Mouse (Mus musculus) midbrain, embryonic 13.5 days (tissue): Measurements from ENCODE around the gene Iqgap2. TPM values are rescaled to one million over a fixed set of nuclear protein-coding genes. Genes with fewer than 3 reads are reported as not detected.

ENCODE experiments used
- ATAC-seq: fragments of 200-750 bp; cut with Nextera tagmentation; 2 replicates; pipeline ENCODE4 v1.8.0; 2017; ENCODE audit warnings: mild to moderate bottlenecking, moderate TSS enrichment, moderate library complexity
- H3K27ac ChIP-seq: fragments of 300-500 bp; sonication (generic); 2 replicates; pipeline ENCODE4 v1.5.1; 2015; ENCODE audit warnings: inconsistent platforms, mild to moderate bottlenecking, moderate library complexity
- H3K27me3 ChIP-seq: fragments of 300-500 bp; sonication (generic); 2 replicates; pipeline ENCODE4 v1.6.1; 2015; ENCODE audit warnings: mild to moderate bottlenecking, inconsistent platforms
- H3K36me3 ChIP-seq: fragments of 300-500 bp; sonication (generic); 2 replicates; pipeline ENCODE4 v1.6.1; 2015; ENCODE audit warnings: mild to moderate bottlenecking, inconsistent platforms
- H3K4me1 ChIP-seq: fragments of 300-500 bp; sonication (generic); replicated peaks from 2 replicates; pipeline ENCODE4 v1.6.1; 2015; ENCODE audit warnings: inconsistent platforms
- H3K4me2 ChIP-seq: fragments of 300-500 bp; sonication (generic); replicated peaks from 2 replicates; pipeline ENCODE4 v1.6.1; 2015; ENCODE audit warnings: moderate library complexity, mild to moderate bottlenecking, inconsistent platforms
- H3K4me3 ChIP-seq: fragments of 300-500 bp; sonication (generic); replicated peaks from 2 replicates; pipeline ENCODE4 v1.5.1; 2015; ENCODE audit warnings: mild to moderate bottlenecking, inconsistent platforms
- H3K9ac ChIP-seq: fragments of 300-500 bp; sonication (generic); replicated peaks from 2 replicates; pipeline ENCODE4 v1.6.1; 2015; ENCODE audit warnings: mild to moderate bottlenecking, inconsistent platforms
- H3K9me3 ChIP-seq: fragments of 300-500 bp; sonication (generic); 2 replicates; pipeline ENCODE4 v1.6.1; 2016; ENCODE audit warnings: mild to moderate bottlenecking, inconsistent platforms
- WGBS: fragments of 180-500 bp; shearing (Covaris S2); methylation state at CpG from one replicate; pipeline ENCODE4 v1.1.7; 2015; 5-methylcytosine and 5-hydroxymethylcytosine counted together
- polyA plus RNA-seq: library from polyadenylated mRNA; unstranded; fragments of >200 nt; fragmentation: Nextera tagmentation; extraction: Ambion mirVana; gene quantifications from 2 replicates; pipeline ENCODE4 v1.2.1, GENCODE M21; 2015

Iqgap2 gene
- polyA plus RNA-seq, 1 experiment from 2014 or later = 7.4 TPM

DNA sequence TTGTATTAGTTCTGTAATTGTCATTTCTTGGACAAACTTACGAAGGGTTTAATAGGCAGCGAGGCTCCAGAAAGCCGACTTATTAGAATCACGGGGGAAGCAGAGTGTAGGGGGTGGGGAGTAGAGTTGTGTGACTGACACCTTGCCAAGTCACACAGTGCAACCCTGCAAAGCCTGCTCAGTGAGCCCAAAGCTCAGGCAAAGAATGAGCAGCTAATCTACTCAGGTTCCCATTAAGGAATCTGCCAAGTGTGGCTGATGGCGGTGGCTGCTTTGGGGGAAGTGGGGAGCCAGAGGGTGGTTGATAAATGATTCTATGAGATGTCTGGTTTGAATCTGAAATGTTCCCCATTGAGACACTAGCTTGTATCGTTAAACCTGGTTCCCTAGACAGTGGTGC, 11.1 kb downstream of the Iqgap2 start:
- ATAC-seq = no peak
- WGBS = 66% methylated on average over 6 of the region's 6 CpGs

DNA sequence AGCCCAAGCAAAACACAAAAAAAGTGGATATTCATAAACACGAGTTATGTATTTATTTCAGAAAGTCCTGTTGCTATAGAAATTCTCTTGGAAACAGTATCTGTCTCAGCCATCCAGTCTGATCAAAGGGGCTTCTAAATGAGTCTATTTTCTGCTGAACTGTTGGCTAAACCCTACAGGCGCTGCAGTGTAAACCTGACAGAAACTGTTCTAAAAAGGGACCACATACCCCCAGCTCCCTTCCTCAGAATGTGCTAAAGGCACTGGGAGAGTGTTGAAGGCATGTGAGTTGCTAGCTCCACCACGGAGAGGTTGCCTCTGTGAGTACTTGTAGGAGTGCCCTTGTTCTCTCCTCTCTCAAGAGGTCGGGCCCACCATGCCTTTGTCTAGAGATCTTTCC, 19.7 kb downstream of the Iqgap2 start:
- ATAC-seq = no peak
- Histone ChIP-seq H3K9me3 (no peaks in the 10 kb centered on the region), H3K36me3 (no peaks in the 10 kb centered on the region), H3K27me3 (no peaks in the 10 kb centered on the region), H3K4me1 (peaks cover 47% of the 10 kb centered on the region), H3K27ac (no peak overlapping the region), H3K4me2 (no peak overlapping the region), H3K4me3 (no peak overlapping the region), H3K9ac (no peak overlapping the region)
- 55% methylated on average over 4 of the region's 4 CpGs for WGBS

More for the DNA sequence above, 11.1 kb downstream of the Iqgap2 start:
- H3K4me1 ChIP-seq = peaks cover 6% of the 10 kb centered on the region; the same call in 1 of the 2 replicates
- no peak overlapping the region for H3K27ac ChIP-seq
- no peak overlapping the region for H3K9ac ChIP-seq
- H3K4me2 ChIP-seq = no peak overlapping the region
- no peaks in the 10 kb centered on the region for H3K36me3 ChIP-seq
- H3K9me3 ChIP-seq = no peaks in the 10 kb centered on the region
- no peaks in the 10 kb centered on the region for H3K27me3 ChIP-seq
- no peak overlapping the region for H3K4me3 ChIP-seq

DNA sequence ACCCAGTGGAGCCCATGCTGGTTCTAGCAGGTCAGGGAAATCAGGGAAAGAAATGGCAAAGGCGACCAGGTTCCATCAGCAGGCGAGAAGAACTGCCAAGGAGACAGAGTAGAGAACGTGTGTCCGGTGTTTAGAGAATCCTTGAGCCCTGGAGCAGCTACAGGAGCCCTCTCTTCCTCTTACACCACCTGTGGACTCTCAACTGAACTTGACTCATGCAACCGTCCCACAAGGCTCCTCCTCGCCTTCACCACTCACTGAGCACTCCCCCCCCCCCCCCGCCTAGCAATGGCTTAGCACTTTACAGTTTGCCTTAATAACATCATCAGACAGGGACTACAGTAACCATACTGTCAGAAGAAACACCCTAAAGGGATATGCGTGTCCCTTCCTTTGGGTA, 21.1 kb downstream of the Iqgap2 start:
- Histone ChIP-seq H3K27me3 (no peaks in the 10 kb centered on the region), H3K4me3 (no peak overlapping the region), H3K9ac (no peak overlapping the region), H3K9me3 (no peaks in the 10 kb centered on the region), H3K36me3 (no peaks in the 10 kb centered on the region), H3K4me2 (no peak overlapping the region), H3K27ac (no peak overlapping the region), H3K4me1 (peaks cover 47% of the 10 kb centered on the region)
- no peak for ATAC-seq
- WGBS = 90% methylated on average over 7 of the region's 8 CpGs

DNA sequence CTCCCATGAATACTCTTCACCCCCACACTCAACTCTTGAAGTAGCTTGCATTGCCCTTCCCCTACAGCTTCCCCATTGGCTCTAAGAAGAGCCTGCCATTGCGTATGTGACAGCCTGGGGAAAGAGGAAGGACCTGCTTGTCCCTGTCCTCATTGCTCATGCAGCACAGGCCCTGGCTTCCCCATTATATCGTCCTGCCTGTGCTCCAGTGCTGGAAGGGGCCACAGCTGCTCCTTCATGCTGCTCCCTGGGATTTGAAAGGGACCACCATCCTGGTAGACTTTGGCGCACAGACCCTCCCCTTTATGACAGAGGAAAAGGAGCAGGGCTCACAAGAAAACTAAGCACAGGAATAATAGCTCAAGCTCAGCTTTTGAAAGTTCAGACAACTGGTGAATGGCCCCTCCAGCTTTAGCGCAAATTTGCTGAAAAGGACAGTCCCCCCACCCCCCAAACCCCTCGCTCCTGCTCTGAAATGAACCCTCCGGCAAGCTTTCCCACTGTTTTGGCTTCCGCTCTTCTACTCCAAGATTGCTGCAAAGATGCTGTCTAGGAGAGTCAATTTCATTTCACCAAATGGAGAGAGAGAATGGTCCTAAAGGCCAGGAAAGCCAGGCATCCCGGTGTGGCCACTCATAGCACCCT, 22.7 kb downstream of the Iqgap2 start:
- peak; percentile 93 for ATAC-seq
- peak overlapping the region; percentile 66 for H3K27ac ChIP-seq
- no peak overlapping the region for H3K9ac ChIP-seq
- no peak overlapping the region for H3K4me3 ChIP-seq
- H3K4me2 ChIP-seq = peak overlapping the region; percentile 36
- no peaks in the 10 kb centered on the region for H3K27me3 ChIP-seq
- WGBS = 9% methylated on average over 8 of the region's 8 CpGs
- peaks cover 47% of the 10 kb centered on the region for H3K4me1 ChIP-seq
- H3K36me3 ChIP-seq = no peaks in the 10 kb centered on the region
- no peaks in the 10 kb centered on the region for H3K9me3 ChIP-seq

DNA sequence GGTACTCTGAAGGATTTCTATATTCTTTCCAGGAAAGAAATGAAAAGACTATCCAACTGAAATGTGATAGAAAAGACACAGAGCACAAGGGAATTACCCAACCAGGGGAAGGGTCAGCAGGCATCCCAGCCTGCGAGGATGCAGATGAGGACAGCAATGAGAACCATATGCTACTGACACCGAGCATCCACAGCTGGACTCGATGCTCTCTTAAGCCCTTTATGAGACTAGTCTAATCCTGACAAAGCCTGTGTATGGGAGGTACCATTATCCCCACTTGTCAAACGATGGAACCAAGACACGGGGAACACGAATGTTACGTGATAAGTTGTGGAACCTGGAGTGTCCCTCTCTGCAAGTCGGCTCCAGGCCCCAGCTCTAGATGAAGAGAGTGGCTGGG, 29.5 kb downstream of the Iqgap2 start:
- Histone ChIP-seq H3K36me3 (no peaks in the 10 kb centered on the region), H3K4me1 (no peaks in the 10 kb centered on the region; the same call in 1 of the 2 replicates), H3K27ac (no peak overlapping the region), H3K4me3 (no peak overlapping the region), H3K4me2 (no peak overlapping the region), H3K9ac (no peak overlapping the region), H3K27me3 (no peaks in the 10 kb centered on the region), H3K9me3 (no peaks in the 10 kb centered on the region)
- WGBS = 74% methylated on average over 8 of the region's 8 CpGs
- no peak for ATAC-seq

DNA sequence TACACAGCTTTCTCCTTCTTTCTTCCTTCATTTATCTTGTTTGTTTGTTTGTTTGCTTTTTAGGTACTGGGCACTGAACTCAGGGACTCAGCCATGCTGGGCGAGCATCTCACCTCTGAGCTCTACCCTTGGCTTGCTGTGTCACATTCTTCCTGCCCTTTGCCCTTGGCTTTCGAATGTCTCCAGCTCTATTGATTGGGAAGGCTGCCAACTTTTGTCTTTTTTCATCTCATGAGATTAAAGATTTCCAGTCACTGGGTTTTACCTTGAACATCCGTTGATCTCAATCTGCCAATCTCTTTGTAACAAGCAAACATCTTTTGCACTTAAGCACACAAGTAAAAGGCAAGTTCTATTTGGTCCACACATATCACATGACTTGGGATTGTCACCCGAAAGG, 32.5 kb downstream of the Iqgap2 start:
- H3K27me3 ChIP-seq = no peaks in the 10 kb centered on the region
- WGBS = 72% methylated on average over 4 of the region's 4 CpGs
- H3K9me3 ChIP-seq = no peaks in the 10 kb centered on the region
- H3K4me1 ChIP-seq = no peaks in the 10 kb centered on the region
- no peak overlapping the region for H3K4me3 ChIP-seq
- no peak overlapping the region for H3K4me2 ChIP-seq
- no peak overlapping the region for H3K9ac ChIP-seq
- no peaks in the 10 kb centered on the region for H3K36me3 ChIP-seq
- ATAC-seq = no peak
- H3K27ac ChIP-seq = no peak overlapping the region

DNA sequence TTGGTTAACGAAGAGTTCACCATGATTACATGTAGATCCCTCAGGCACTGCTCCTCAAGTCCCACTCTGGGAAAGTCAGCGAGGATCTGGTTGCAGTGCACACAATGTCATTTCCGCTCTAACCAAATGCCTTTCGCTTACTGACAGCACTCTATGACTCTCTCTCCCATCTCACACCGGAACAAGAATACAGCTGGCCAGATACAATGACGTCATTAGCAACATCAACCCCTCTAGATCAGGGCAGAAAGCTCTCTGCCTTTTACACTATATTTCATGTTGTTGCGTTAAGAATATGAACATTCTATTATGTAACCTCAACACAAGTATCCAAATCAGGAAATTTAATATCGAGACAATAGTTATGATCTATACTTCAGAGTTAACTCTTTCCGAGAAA, 32.9 kb downstream of the Iqgap2 start:
- Histone ChIP-seq H3K9me3 (no peaks in the 10 kb centered on the region), H3K9ac (no peak overlapping the region), H3K27ac (no peak overlapping the region), H3K27me3 (no peaks in the 10 kb centered on the region), H3K4me1 (no peaks in the 10 kb centered on the region), H3K36me3 (no peaks in the 10 kb centered on the region), H3K4me2 (no peak overlapping the region), H3K4me3 (no peak overlapping the region)
- ATAC-seq = no peak
- WGBS = 90% methylated on average over 9 of the region's 9 CpGs

DNA sequence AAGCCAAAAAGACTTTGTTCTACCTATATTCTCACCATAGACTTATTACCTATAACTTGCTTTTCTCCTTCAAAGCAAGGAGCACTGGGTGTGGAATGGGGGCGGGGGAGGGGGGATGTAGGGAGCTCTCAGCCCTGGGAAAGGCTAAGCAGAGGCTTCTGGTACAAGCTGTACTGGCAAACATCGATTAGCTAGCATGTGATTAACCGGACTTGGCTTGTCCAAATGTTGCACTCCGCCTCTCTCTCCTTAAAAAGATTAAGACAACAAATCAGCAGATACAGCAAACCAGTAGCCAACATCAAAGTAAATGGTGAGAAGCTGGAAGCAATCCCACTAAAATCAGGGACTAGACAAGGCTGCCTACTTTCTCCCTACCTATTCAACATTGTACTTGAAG, 36.2 kb downstream of the Iqgap2 start:
- ATAC-seq = no peak

DNA sequence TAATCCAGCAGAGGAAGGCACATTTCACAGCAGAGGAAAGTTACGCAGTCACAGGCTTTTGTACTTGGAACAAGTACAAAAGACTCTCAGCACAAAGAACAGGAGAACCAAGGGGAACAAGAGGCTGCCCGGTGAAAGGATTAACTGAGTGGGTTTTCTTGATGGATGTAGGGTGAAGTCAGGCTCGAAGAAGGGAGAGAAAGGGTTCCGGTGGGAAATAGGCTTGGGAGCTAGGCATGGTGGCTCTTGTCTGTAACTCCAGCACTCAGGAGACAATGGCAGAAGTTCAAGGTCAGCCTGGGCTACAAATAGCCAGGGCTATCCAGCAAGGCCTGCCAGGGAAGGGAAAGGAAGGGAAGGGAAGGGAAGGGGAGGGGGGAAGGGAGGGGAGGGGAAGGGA, 40.1 kb downstream of the Iqgap2 start:
- no peak overlapping the region for H3K4me2 ChIP-seq
- H3K36me3 ChIP-seq = no peaks in the 10 kb centered on the region
- H3K9ac ChIP-seq = no peak overlapping the region
- peaks cover 10% of the 10 kb centered on the region for H3K4me1 ChIP-seq
- H3K4me3 ChIP-seq = no peak overlapping the region
- H3K27me3 ChIP-seq = no peaks in the 10 kb centered on the region
- no peak overlapping the region for H3K27ac ChIP-seq
- WGBS = 6% methylated on average over 4 of the region's 4 CpGs
- H3K9me3 ChIP-seq = no peaks in the 10 kb centered on the region
- no peak for ATAC-seq

More for the DNA sequence above, 36.2 kb downstream of the Iqgap2 start:
- Histone ChIP-seq H3K4me3 (no peak overlapping the region), H3K27ac (no peak overlapping the region), H3K9me3 (no peaks in the 10 kb centered on the region), H3K36me3 (no peaks in the 10 kb centered on the region), H3K27me3 (no peaks in the 10 kb centered on the region), H3K4me1 (peaks cover 7% of the 10 kb centered on the region; the same call in 1 of the 2 replicates), H3K9ac (no peak overlapping the region), H3K4me2 (no peak overlapping the region)
- WGBS = 91% methylated on average over 4 of the region's 4 CpGs

DNA sequence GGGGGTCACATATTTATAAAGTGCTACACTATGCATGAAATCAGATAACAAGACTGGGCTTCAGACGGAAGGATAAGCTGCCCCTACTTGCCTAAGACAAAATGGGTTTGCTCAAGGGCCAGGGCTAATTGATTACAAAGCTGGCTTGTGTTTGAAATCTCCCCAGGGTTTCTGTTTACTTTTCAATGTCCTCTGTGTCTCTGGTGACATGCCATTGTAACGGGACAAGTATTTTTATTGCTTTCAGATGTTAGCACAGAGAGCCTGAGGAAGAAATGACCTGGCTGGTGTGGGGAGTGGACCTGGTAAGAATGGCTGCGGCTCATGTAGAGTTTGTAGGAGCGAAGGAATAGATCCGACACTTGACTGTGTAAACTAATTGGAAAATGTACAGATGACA, 41.3 kb downstream of the Iqgap2 start:
- no peak overlapping the region for H3K4me3 ChIP-seq
- H3K9me3 ChIP-seq = no peaks in the 10 kb centered on the region
- no peak overlapping the region for H3K27ac ChIP-seq
- no peaks in the 10 kb centered on the region for H3K36me3 ChIP-seq
- no peaks in the 10 kb centered on the region for H3K27me3 ChIP-seq
- no peak for ATAC-seq
- H3K9ac ChIP-seq = no peak overlapping the region
- H3K4me1 ChIP-seq = peaks cover 10% of the 10 kb centered on the region
- WGBS = 70% methylated on average over 5 of the region's 5 CpGs
- H3K4me2 ChIP-seq = no peak overlapping the region

DNA sequence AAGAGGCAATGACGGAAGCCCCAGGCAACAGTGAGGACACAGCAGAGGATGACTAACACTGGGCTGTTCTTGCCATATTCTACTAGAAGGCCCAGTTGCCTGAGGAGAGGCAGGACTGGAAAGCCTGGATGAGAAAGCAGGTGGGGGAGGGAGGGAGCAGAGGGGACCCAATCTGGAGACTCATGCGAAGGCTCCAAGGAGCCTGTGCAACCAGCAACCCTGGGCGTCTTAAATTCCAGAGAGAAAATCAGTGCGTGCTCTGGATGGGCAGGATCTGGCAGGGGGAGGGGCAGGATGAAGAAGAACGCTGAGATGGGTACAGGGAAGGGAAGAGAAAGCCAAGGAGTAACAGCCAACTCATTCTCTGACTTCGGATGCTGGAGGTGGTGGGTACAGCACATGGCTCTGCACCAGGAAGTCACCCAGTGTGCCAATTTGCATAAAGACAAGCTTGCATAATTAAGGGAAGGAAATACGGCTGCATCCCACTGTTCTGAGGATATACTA, 42.2 kb downstream of the Iqgap2 start:
- Histone ChIP-seq H3K9ac (no peak overlapping the region), H3K4me3 (no peak overlapping the region), H3K4me2 (no peak overlapping the region), H3K27ac (no peak overlapping the region), H3K27me3 (no peaks in the 10 kb centered on the region), H3K9me3 (no peaks in the 10 kb centered on the region), H3K4me1 (peaks cover 10% of the 10 kb centered on the region), H3K36me3 (no peaks in the 10 kb centered on the region)
- no peak for ATAC-seq
- 60% methylated on average over 7 of the region's 7 CpGs for WGBS

DNA sequence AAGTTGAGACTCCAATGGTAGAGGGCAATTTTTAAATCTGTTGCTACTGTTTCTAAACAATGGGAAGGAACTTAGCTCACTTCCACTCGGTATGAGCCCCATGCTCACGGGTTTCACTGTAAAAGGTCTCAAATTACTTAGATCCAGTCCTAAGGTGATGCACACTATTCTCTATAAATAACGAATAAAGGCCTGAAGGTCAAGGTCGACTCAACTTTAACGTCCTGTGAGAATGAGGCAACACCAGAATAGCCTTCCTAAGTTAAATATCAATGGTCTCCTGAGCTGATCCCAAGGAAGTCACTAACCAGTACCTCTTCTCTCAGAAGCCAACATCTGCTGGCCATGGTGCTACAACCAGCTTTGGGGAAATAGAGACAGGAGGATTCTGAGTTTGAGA, 45.4 kb downstream of the Iqgap2 start:
- Histone ChIP-seq H3K27ac (no peak overlapping the region), H3K36me3 (no peaks in the 10 kb centered on the region), H3K4me2 (no peak overlapping the region), H3K9me3 (no peaks in the 10 kb centered on the region), H3K9ac (no peak overlapping the region), H3K4me3 (no peak overlapping the region), H3K27me3 (no peaks in the 10 kb centered on the region), H3K4me1 (peaks cover 9% of the 10 kb centered on the region)
- ATAC-seq = no peak
- 88% methylated on average over 5 of the region's 5 CpGs for WGBS

DNA sequence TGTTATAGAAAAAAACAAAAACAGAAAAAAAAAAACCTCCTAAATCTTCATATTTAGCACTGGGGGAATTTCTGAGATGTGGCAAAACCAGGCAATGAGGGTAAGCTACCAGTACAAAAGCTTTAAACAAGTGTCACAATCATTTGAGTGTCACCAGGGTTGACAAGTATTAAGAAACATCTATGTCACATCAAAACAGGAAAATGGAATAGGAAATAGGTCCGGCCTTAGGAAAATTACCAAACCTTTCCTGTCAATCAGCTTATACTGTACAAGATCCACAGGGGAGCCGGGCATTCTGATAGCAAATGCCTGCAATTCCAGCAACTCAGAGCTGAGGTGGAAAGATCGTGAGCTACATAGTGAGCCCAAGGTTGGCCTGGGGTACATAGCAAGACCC, 46.8 kb downstream of the Iqgap2 start:
- Histone ChIP-seq H3K9ac (no peak overlapping the region), H3K4me2 (no peak overlapping the region), H3K9me3 (no peaks in the 10 kb centered on the region), H3K27me3 (no peaks in the 10 kb centered on the region), H3K4me3 (no peak overlapping the region), H3K4me1 (peaks cover 4% of the 10 kb centered on the region), H3K36me3 (no peaks in the 10 kb centered on the region), H3K27ac (no peak overlapping the region)
- ATAC-seq = no peak
- 97% methylated on average over 3 of the region's 3 CpGs for WGBS
